17 mouse cellular contexts compared by ENCODE assay signal in genomic region chr3:151216764-151217502, GRCm38 (mm10).
DNase-seq lines count a peak whose midpoint lies in the region; ATAC-seq and TF ChIP-seq lines count a peak whose summit lies in the region.
"Had no signal": no experiment of that assay in that cellular context is flagged by ENCODE, and none has a peak within 500 bp of the region (broad histone marks: within the 10 kb centered on the region; RNA-seq: fewer than 3 reads in every experiment).

No protein-coding gene starts in this region.

- no peaks in the 10 kb centered on the region for H3K9me3 ChIP-seq in forebrain, embryonic 14.5 days (replicated peaks; ENCODE audit: control insufficient read depth, low read length)
- H3K9me3 ChIP-seq in forebrain, embryonic 10.5 days, result no peaks in the 10 kb centered on the region
- no peaks in the 10 kb centered on the region for H3K9me3 ChIP-seq in midbrain, embryonic 11.5 days (ENCODE audit: control insufficient read depth, low read length)
- H3K9me3 ChIP-seq in midbrain, postnatal 0 days (ENCODE audit: low read length), result no peaks in the 10 kb centered on the region
- H3K9me3 ChIP-seq in forebrain, embryonic 16.5 days (ENCODE audit: control insufficient read depth, low read length), result no peaks in the 10 kb centered on the region
- H3K9me3 ChIP-seq: embryonic facial prominence, embryonic 10.5 days; embryonic facial prominence, embryonic 12.5 days had no signal

- H3K4me2 ChIP-seq in forebrain, embryonic 14.5 days (ENCODE audit: low read length), result no peak overlapping the region
- H3K4me2 ChIP-seq in midbrain, embryonic 11.5 days, result no peak overlapping the region
- no peak overlapping the region for H3K4me2 ChIP-seq in midbrain, postnatal 0 days (ENCODE audit: low read depth, low read length, poor library complexity, severe bottlenecking)
- H3K4me2 ChIP-seq in forebrain, embryonic 16.5 days (ENCODE audit: low read length), result no peak overlapping the region
- H3K4me2 ChIP-seq: embryonic facial prominence, embryonic 12.5 days had no signal

- peak; percentile 7 for DNase-seq in forebrain, embryonic 14.5 days (ENCODE audit: low spot score)
- DNase-seq in forebrain, embryonic 10.5 days (ENCODE audit: extremely low spot score, low spot score), result no peak
- peak; percentile 26 for DNase-seq in midbrain, embryonic 11.5 days (ENCODE audit: low spot score, missing footprints)
- no peak for DNase-seq in midbrain, postnatal 0 days (ENCODE audit: low spot score)
- DNase-seq in gastrocnemius, postnatal 10 days, result no peak
- DNase-seq in layer of hippocampus, adult 18-20 months (ENCODE audit: low spot score in 2 of 2), result no peak
- DNase-seq: adrenal gland, adult 2 months; adrenal gland, postnatal 10 days; adrenal gland, postnatal 25 days; cerebellum, adult 11-12 months; cerebellum, adult 2 months; cerebellum, adult 9-10 months; cerebellum, postnatal 10 days; cerebellum, postnatal 25 days had no signal

- no peaks in the 10 kb centered on the region for H3K4me1 ChIP-seq in forebrain, embryonic 14.5 days (ENCODE audit: control insufficient read depth, insufficient read depth, low read length)
- no peaks in the 10 kb centered on the region for H3K4me1 ChIP-seq in forebrain, embryonic 10.5 days
- no peaks in the 10 kb centered on the region for H3K4me1 ChIP-seq in midbrain, embryonic 11.5 days (ENCODE audit: control insufficient read depth, insufficient read depth, low read length)
- H3K4me1 ChIP-seq in midbrain, postnatal 0 days (ENCODE audit: insufficient read depth, low read length), result no peaks in the 10 kb centered on the region
- 0 out of 2 replicates have a peak, but pooled peaks cover 2% of the 10 kb centered on the region for H3K4me1 ChIP-seq in forebrain, embryonic 16.5 days (replicated peaks; ENCODE audit: control insufficient read depth, insufficient read depth, low read length)
- H3K4me1 ChIP-seq: embryonic facial prominence, embryonic 10.5 days; embryonic facial prominence, embryonic 12.5 days had no signal

- no peak for ATAC-seq in forebrain, embryonic 14.5 days
- no peak for ATAC-seq in midbrain, embryonic 11.5 days (ENCODE audit: low FRiP score)
- no peak for ATAC-seq in midbrain, postnatal 0 days (ENCODE audit: low FRiP score)
- peak; percentile 84 for ATAC-seq in forebrain, embryonic 16.5 days

- no peaks in the 10 kb centered on the region for H3K36me3 ChIP-seq in forebrain, embryonic 14.5 days (ENCODE audit: control insufficient read depth, insufficient read depth, low read length)
- no peaks in the 10 kb centered on the region for H3K36me3 ChIP-seq in forebrain, embryonic 10.5 days (replicated peaks)
- H3K36me3 ChIP-seq in midbrain, embryonic 11.5 days (ENCODE audit: control insufficient read depth, insufficient read depth, low read length), result no peaks in the 10 kb centered on the region
- no peaks in the 10 kb centered on the region for H3K36me3 ChIP-seq in midbrain, postnatal 0 days (ENCODE audit: insufficient read depth, low read length)
- H3K36me3 ChIP-seq in forebrain, embryonic 16.5 days (ENCODE audit: control insufficient read depth, insufficient read depth), result no peaks in the 10 kb centered on the region
- H3K36me3 ChIP-seq: embryonic facial prominence, embryonic 10.5 days; embryonic facial prominence, embryonic 12.5 days had no signal

- 62% methylated on average over 3 of the region's 3 CpGs for WGBS in forebrain, embryonic 14.5 days
- 84% methylated on average over 3 of the region's 3 CpGs for WGBS in forebrain, embryonic 10.5 days
- WGBS in midbrain, embryonic 11.5 days, result 75% methylated on average over 3 of the region's 3 CpGs
- 53% methylated on average over 3 of the region's 3 CpGs for WGBS in midbrain, postnatal 0 days
- 57% methylated on average over 3 of the region's 3 CpGs for WGBS in forebrain, embryonic 16.5 days

- H3K27me3 ChIP-seq in forebrain, embryonic 14.5 days (replicated peaks; ENCODE audit: control insufficient read depth, insufficient read depth, low read length), result no peaks in the 10 kb centered on the region
- H3K27me3 ChIP-seq in forebrain, embryonic 10.5 days (ENCODE audit: poor library complexity, severe bottlenecking), result no peaks in the 10 kb centered on the region
- no peaks in the 10 kb centered on the region for H3K27me3 ChIP-seq in midbrain, embryonic 11.5 days (ENCODE audit: control insufficient read depth, insufficient read depth, low read length)
- H3K27me3 ChIP-seq in midbrain, postnatal 0 days (ENCODE audit: insufficient read depth, low read length), result no peaks in the 10 kb centered on the region
- H3K27me3 ChIP-seq in forebrain, embryonic 16.5 days (replicated peaks; ENCODE audit: control insufficient read depth, insufficient read depth, low read length), result no peaks in the 10 kb centered on the region
- H3K27me3 ChIP-seq: embryonic facial prominence, embryonic 12.5 days had no signal

- H3K4me3 ChIP-seq in forebrain, embryonic 14.5 days (ENCODE audit: low read depth, low read length), result no peak overlapping the region
- H3K4me3 ChIP-seq in forebrain, embryonic 10.5 days, result no peak overlapping the region
- H3K4me3 ChIP-seq in midbrain, embryonic 11.5 days (ENCODE audit: low read depth, low read length), result no peak overlapping the region
- H3K4me3 ChIP-seq in midbrain, postnatal 0 days (ENCODE audit: low read depth, low read length), result no peak overlapping the region
- no peak overlapping the region for H3K4me3 ChIP-seq in forebrain, embryonic 16.5 days (replicated peaks; ENCODE audit: low read length)
- H3K4me3 ChIP-seq: embryonic facial prominence, embryonic 10.5 days; embryonic facial prominence, embryonic 12.5 days had no signal

- no peak overlapping the region for H3K27ac ChIP-seq in forebrain, embryonic 14.5 days (ENCODE audit: low read depth, low read length)
- H3K27ac ChIP-seq in forebrain, embryonic 10.5 days, result no peak overlapping the region
- H3K27ac ChIP-seq in midbrain, embryonic 11.5 days (ENCODE audit: low read depth, low read length), result no peak overlapping the region
- no peak overlapping the region for H3K27ac ChIP-seq in midbrain, postnatal 0 days (ENCODE audit: low read depth, low read length)
- H3K27ac ChIP-seq in forebrain, embryonic 16.5 days (ENCODE audit: low read length), result no peak overlapping the region
- H3K27ac ChIP-seq: embryonic facial prominence, embryonic 10.5 days; embryonic facial prominence, embryonic 12.5 days had no signal

- no peak overlapping the region for H3K9ac ChIP-seq in forebrain, embryonic 14.5 days (ENCODE audit: low read length)
- H3K9ac ChIP-seq in midbrain, embryonic 11.5 days (ENCODE audit: low read length), result no peak overlapping the region
- no peak overlapping the region for H3K9ac ChIP-seq in midbrain, postnatal 0 days (replicated peaks; ENCODE audit: low read length, poor library complexity, severe bottlenecking)
- H3K9ac ChIP-seq in forebrain, embryonic 16.5 days (replicated peaks; ENCODE audit: low read depth, low read length), result no peak overlapping the region
- H3K9ac ChIP-seq: embryonic facial prominence, embryonic 12.5 days had no signal

- TF ChIP-seq CTCF in midbrain, postnatal 0 days (IDR thresholded peaks at IDR 0.05), result no peak

Comparison
In these comparisons a context has a peak if more than half of its experiments do, and no peak if none do; other contexts are left out.
1. DNase-seq: peak in forebrain, embryonic 14.5 days (single experiment) and midbrain, embryonic 11.5 days (single experiment); none in forebrain, embryonic 10.5 days (single experiment), midbrain, postnatal 0 days (single experiment), gastrocnemius, postnatal 10 days (single experiment) and layer of hippocampus, adult 18-20 months (0 of 2).